Mouse (Mus musculus) embryonic fibroblast, embryonic 13.5 days (primary cell): ENCODE results near the gene Smarcb1. TPM values are rescaled to one million over a fixed set of nuclear protein-coding genes. Genes with fewer than 3 reads are reported as not detected.
"Not testable (repeated sequence)": the region's sequence is repeated elsewhere in the genome, so short reads cannot be mapped to it uniquely, and the experiment has no call there.

Source experiments
- H3K27ac ChIP-seq: 2 replicates; pipeline ENCODE4 v1.5.1; 2012; ENCODE audit warnings: low read length, control low read depth, inconsistent platforms; ENCODE audit not compliant: insufficient read depth
- H3K4me1 ChIP-seq: 2 replicates; pipeline ENCODE4 v1.6.1; 2011; ENCODE audit warnings: low read length; ENCODE audit not compliant: control insufficient read depth, insufficient read depth
- H3K4me3 ChIP-seq: 2 replicates; pipeline ENCODE4 v1.5.1; 2011; ENCODE audit warnings: mild to moderate bottlenecking, control low read depth, low read length; ENCODE audit not compliant: insufficient read depth
- CTCF ChIP-seq: IDR thresholded peaks from 2 replicates; pipeline ENCODE4 v1.5.1; 2011; ENCODE audit warnings: mild to moderate bottlenecking, control low read depth, low read length, moderate library complexity, borderline replicate concordance; ENCODE audit not compliant: insufficient read depth
- POLR2A ChIP-seq: IDR thresholded peaks from 2 replicates; pipeline ENCODE4 v1.6.1; 2011; ENCODE audit warnings: low read depth, mild to moderate bottlenecking, control low read depth, low read length, moderate library complexity
- polyA plus RNA-seq: library from polyadenylated mRNA; stranded (reverse); fragments of >200 nt; gene quantifications from 2 replicates; pipeline ENCODE4 v1.2.4, GENCODE M21; 2011; ENCODE audit warnings: low read depth; ENCODE audit not compliant: missing spikeins, insufficient read length

Smarcb1 gene
- polyA plus RNA-seq, 1 experiment: 77.9 TPM

DNA sequence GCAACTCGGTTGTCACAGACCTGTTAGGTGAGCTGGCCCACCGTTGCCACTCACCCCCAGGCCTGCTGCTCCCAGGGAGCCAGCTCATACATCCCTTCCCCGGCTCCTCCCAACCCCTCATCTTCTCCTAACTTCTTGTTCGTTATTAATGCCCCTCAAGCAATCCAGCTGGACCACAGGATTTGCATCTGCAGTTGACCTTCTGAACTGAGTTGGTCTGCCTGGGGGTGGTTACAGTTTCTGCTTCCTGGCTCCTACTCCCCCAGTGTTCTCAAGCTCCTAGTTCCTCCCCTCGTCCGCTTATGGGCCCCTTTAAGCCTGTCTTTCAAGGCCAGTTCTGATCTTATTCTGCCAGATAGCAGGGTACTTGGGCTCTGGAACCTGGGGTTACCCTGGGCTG, 26.8 kb downstream of the Smarcb1 start:
- TF ChIP-seq POLR2A (no peak), CTCF (no peak)

DNA sequence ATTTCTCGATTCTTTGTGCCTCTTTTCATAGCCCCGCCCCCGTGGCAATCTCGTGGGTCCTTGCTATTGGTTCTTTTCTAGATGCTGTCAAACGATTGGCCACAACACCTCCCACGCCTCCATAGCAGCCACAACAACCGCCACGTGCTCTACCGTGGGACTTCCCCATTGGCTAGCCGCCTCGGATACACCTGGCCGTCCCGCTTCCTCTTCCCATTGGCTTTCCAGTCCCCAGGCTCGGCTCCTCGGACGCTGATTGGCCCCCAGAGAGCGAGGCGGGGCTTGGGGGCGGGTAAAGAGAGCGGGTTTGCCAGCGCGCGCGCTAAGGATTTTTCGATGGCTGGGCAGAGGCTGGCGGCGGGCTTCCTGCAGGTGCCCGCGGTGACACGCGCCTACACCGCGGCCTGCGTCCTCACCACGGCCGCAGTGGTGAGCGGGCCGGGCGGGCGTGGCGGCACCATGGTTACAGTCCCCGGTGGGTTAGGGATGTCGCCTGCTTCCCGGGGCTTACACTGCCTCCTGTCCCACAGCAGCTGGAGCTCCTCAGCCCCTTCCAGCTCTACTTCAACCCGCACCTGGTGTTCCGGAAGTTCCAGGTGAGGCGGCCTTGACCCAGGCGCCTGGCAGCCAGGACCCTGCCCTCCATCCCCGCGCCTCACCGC, 28.2 kb downstream of the Smarcb1 start, which contains the start of gene Derl3:
Gene Derl3 (plus strand): TSS at position 325 of the 662 bp plus-strand sequence.
- Histone ChIP-seq H3K27ac (no peak within 1 kb of the TSS), H3K4me1 (peaks cover 4% of the 10 kb centered on the region), H3K4me3 (no peak within 1 kb of the TSS)
- TF ChIP-seq CTCF (no peak), POLR2A (no peak)

More for the DNA sequence above, 26.8 kb downstream of the Smarcb1 start:
- Histone ChIP-seq H3K4me3 (no peak overlapping the region), H3K4me1 (peaks cover 9% of the 10 kb centered on the region), H3K27ac (no peak overlapping the region)

DNA sequence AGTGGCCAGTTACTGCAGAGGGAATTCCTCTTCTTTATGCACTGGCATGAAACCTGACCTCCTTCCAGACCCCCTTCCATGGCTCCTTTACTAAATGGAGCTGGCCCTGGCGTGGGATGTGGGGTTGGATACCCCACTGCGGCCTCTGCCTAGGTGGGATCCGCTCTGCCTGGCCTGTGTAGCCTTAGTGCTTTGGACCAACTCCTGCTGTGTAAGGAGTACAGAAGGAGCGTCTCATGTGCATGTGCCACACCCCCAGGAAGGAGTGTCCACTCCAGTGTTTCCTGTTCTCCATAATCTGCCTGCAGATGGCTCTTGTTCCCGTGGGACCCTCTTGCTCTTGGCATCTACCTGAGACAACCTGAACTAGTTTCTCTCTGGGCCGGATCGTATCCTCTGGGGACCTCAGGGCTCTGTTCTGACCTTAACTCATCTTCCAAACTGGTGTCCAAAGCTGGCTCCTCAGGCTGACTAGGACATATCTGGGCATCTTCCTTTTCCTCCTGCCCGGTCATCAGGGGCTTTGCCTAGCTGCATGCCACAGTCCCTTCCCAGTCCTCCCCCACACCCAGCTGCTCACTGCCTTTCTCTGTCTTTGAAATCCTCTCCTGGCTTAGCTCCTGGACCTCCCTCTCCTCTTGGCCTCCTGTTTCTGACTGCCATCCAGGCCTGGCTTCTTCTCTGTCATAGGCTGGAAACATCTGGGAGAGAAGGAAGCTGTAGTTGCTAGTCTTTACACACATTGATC, 31.8 kb downstream of the Smarcb1 start:
- Histone ChIP-seq H3K4me3 (no peak overlapping the region), H3K27ac (no peak overlapping the region)
- TF ChIP-seq CTCF: no peak
- TF ChIP-seq POLR2A: no peak

DNA sequence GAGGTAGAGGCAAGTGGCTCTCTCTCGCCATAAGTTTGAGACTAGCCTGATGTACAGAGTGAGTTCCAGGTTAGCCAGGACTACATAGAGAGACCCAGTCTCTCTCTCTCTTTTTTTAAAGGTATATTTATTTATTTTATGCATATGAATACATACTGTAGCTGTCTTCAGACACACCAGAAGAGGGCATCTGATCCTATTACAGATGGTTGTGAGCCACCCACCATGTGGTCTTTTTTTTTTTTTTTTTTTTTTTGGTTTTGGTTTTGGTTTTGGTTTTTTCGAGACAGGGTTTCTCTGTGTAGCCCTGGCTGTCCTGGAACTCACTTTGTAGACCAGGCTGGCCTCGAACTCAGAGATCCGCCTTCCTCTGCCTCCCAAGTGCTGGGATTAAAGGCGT, 33.9 kb downstream of the Smarcb1 start:
- not testable (repeated sequence) for H3K4me3 ChIP-seq, H3K4me1 ChIP-seq, H3K27ac ChIP-seq

More for the DNA sequence above, 31.8 kb downstream of the Smarcb1 start:
- H3K4me1 ChIP-seq: no peaks in the 10 kb centered on the region

DNA sequence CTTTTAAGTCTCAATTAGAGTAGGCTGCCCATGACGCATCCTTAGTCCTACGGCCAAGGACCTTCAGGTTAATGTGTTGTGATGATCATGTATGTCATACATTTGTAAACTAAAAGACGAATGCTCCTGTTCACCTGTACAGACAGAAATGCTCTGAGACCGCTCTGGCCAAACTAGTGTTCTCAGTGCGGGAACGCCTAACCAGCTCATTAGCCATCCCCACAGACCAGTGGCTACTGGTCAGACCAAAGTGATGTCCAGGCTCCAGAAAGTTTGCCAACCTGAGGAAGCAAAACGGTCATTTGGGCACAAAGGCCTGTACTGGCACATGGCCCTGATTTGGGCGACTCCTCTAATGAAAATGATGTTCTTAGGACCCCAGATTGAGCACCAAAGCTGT, 36.7 kb downstream of the Smarcb1 start:
- no peak overlapping the region for H3K27ac ChIP-seq
- H3K4me3 ChIP-seq: no peak overlapping the region
- H3K4me1 ChIP-seq: no peaks in the 10 kb centered on the region
- TF ChIP-seq POLR2A (no peak), CTCF (no peak)

DNA sequence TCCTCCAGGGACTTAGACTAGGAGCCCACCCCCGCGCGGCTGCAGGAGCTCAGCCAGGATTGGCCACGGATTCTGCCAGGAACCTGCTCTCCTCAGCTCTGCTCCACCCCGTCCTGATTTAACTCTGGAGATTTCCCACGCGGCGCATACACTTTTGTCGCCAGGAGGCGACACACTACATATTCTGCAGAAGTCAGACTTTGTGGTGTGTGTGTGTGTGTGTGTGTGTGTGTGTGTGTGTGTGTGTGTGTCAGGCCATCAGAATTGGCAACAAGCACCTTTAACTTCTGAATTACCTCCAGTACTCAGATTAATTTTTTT, 38.2 kb downstream of the Smarcb1 start:
- Histone ChIP-seq H3K4me3 (no peak overlapping the region), H3K4me1 (no peaks in the 10 kb centered on the region), H3K27ac (no peak overlapping the region)
- no peak for TF ChIP-seq POLR2A
- TF ChIP-seq CTCF: 0 out of 2 replicates have a peak, but pooled peaks have one; percentile 16

DNA sequence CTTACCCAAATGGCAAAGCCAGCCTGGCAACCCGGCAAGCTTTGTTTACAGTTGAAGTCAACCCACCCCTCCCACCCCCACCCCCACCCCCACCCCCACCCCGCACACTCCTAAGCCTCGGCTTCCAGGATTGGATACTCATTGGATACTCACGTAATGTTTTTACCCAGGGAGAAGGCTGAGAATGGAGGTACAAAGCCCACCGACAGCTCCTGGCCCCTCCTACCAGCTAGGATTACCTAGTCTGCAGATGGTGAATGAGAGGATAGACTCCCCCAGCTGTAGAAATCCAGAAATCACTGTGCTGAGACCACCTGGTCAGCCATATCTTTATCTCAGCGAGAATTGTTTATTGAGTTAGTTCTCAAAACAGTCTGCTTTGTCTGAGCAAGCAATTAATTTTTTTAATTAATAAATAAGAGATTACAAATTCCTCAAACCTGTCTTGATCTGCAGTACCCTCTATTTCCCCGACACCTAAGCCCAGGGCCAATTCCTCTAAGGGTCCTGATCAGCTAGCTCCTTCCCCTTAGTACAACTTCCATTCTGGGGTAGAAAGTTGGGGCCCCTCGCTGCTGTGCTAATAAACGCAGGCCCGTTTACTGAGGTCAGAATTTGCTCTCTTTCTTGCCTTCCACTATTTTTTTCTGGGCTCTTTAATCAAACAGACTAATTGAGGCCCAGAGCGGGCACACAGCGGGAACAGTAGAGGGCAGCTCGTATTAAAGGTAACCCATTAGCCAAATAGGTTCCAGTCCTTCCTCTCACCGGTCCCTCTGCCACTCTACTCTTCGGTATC, 38.8 kb downstream of the Smarcb1 start:
- Histone ChIP-seq H3K4me1 (no peaks in the 10 kb centered on the region), H3K4me3 (no peak overlapping the region), H3K27ac (no peak overlapping the region)
- TF ChIP-seq CTCF (no peak), POLR2A (no peak)

DNA sequence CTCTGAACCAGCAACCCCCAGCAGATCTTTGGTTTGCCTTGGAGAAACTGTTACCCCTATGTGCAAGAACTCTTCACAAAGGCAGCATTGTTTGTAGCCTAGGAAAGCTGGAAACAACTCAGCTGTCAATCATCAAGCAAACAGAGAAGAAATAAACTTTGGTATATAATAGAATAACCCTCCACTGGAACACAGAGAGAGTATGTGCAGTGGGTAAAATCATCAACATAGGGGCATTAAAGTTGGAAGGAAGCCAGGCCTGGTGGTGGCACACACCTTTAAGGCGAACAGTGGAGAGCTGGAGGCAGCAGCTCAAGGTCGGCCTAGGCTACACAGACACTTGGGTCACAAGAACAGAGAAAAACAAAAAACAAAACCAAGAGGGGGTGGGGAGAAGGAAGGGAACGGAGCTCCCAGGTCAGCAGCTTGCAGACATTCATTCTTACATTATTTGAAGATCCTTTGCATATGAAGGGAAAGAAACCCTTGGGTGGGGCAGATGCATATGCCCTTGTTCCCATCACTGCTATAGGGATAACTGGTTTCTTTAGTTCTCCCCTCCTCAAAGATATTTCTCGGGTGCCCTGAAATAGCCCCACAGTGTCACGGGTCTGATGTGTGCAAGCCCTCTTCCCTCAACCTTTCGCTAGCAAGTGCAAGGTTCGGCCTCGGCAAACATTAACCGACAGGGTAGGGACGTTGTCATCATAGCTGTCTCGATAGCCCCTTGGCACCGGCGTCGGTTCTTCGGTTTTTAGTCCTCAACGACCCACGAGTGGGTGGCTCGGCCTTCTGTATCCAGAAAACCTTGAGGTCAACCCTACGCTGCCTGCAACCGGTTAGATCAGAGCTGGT, 39.6 kb downstream of the Smarcb1 start:
- Histone ChIP-seq H3K4me1 (no peaks in the 10 kb centered on the region), H3K27ac (no peak overlapping the region), H3K4me3 (no peak overlapping the region)
- TF ChIP-seq CTCF (no peak), POLR2A (no peak)
